Mouse (Mus musculus): ENCODE measurements around the gene Calr3.
A peak's percentile ranks its signal among the peaks of the same experiment; 100 is the strongest.

DNA sequence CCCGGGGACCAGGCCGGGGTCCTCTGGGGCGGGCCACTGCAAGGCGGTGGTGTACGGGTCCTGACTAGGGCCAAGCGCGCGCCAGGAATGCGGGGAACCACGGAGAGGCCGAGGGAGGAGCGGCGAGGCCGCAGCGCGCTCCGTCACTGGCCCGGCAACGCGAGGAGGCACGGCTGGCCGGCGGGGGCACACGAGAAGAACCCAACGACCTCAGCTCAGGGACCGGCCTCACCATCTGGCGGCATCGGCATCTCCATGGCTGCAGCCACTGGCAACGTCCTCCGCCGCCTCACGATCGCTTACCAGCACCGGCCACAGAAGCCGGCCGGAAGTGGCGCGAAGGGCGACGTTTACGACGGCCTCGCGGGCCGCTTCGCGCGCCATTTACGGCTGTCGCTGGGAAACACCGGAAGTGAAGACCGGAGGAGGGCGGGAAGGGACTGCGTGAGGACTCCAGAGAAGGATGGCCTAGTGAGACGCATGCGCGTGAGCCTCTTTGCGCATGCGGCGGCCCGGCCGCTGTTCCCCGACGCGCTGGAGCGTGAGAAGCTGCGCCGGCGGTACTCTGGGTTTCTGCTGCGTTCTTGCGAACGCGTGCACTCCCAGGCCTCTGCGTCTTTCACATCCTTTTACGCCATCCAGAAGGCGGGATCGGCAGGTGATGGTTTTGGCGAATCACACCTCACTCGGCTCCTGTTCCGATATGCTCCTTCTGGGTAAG is 31.3 kb upstream of the Calr3 start, which contains the start of gene Cherp:
- TF ChIP-seq KAT2A (IDR thresholded peaks at IDR 0.05; ENCODE audit: insufficient replicate concordance, low read length), result peak; percentile 96
- no peak for TF ChIP-seq MAZ (IDR thresholded peaks at IDR 0.05; ENCODE audit: low read depth, low read length)
